Mouse (Mus musculus) left cerebral cortex, postnatal 36 days (tissue): ENCODE results near the gene B4galt1. TPM values are rescaled to one million over a fixed set of nuclear protein-coding genes. Genes with fewer than 3 reads are reported as not detected.

ENCODE experiments used
- DNase-seq, 2 experiments: peaks; one replicate each; pipeline ENCODE4 v3.0.0; 2021 to 2022; ENCODE audit warnings: low spot score in 2 of 2, mixed read lengths in 1 of 2
- intact Hi-C: fragments of 180-260 bp; cut with DNase I; formaldehyde crosslinking; loops from one replicate; pipeline ENCODE4 v1.15.1; 2025
- total RNA-seq, 2 experiments: library from RNA; stranded (reverse); gene quantifications; 2 replicates each; pipeline ENCODE4 v1.2.3; 2021

B4galt1 gene
- 1 to 10 TPM; 4.1 to 5.1 TPM for total RNA-seq

GRCm38 (mm10) chr4:40853565-40854386 is at the start of gene B4galt1:
B4galt1 (minus strand) TSS chr4:40854005.
- intact Hi-C loops: no loop called here
- DNase-seq: peak; percentile 88 to 91

DNA sequence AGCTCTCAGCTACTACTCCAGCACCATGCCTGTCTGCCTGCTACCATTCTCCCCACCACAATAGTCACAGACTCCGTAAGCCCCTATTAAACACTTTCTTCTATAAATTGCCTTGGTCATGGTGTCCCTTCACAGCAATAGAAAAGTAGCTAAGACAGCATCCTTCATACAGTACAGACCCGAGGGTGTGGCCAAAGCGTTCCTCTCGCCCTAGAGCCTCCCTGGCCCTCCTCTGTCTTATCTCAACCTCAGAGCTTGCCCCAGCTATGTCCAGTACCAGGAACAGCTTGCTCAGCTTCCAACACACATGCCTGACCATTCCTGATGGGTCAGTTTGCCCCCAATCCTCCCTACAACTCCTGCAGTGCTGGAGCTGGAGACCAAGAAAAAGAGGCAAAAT is 46.8 kb upstream of the B4galt1 start:
- intact Hi-C loops: no loop called here

DNA sequence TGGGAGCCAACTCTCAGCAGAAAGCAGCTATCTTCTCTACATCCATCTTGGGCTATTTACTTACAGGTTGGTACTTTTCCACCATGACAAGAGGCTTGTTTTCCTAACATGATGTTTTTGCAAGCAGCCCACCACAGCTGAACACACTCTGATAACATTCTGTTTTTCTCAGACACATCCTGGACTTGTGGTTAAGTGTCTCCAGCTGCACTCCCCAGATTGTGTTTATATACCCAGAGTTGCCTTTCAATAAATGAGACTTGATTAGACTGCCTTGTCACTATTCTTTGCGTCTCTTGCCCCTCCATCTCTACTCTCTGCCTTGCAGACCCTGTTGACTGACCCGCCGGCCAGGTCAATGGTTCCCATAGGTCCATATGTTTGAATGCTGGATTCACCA is 46.3 kb upstream of the B4galt1 start:
- DNase-seq: no peak
- intact Hi-C loops: no loop called here

More for the DNA sequence above, 46.8 kb upstream of the B4galt1 start:
- DNase-seq: no peak

DNA sequence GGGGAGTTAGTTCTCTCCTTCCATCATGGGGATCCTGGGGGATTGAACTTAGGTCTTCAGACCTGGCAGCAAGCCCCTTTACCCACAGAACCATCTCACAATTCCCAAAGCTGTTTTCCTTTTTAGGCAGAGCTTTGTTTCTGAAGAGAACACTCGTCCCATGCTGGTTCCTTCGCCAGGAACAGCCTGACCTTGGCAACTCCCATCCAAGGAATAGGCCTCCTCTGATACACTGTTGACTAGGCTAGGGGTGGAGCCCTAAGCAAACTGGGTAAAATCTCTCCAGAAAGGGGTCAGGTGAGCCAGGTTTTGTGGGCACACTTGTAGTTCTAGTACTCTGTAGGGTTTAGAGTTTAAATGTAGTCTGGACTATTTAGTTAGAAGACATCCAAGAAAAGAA is 45.5 kb upstream of the B4galt1 start:
- no peak for DNase-seq
- intact Hi-C loops: no loop called here

DNA sequence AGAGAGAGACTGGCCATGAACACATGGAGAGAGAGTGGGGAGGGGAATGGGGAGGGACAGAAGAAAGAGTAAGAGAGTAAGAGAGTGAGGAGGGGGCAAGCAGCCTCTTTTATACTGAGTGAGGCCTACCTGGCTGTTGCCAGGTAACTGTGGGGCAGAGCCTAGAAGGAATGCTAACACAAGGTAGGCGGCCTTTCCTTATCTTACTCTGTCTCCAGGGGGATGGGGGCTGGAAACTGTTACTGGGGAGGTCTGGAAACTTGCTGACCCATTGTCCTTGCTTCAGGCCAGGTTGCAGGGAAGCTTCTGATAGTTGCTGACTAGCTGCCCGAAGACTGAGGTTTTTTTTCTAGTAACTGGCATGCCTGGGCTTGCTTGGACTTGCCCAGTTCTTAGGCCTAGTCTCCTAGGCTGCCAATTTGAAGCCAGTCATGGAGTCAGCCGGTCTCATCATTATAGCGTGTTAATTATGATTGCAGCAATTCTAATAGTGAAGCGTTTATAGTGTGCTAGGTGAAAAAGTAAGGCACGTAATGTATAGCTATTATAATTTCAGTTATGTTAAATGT is 44.8 kb upstream of the B4galt1 start:
- no peak for DNase-seq
- intact Hi-C loops: no loop called here

DNA sequence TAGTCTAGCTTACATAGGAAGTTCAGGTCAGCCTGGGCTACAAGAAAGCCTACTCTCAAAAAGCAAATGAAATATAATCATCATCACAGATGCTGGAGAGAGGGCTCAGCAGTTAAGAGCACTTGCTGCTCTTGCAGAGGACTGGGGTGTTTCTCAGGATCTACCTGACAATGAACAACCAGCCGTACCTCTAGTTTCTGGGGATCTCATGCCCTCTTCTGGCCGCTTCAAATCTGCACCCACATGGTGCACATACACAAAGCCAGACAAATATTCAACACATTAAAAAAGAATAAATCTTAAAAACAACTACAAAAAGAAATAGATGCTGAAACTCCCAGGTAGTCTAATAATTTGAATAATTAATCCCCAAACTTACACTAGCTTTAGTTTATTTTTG is 41.8 kb upstream of the B4galt1 start:
- intact Hi-C loops: no loop called here
- no peak for DNase-seq

GRCm38 (mm10) chr4:40895118-40895517 is 41.3 kb upstream of the B4galt1 start:
- intact Hi-C loops: no loop called here
- DNase-seq: no peak

- intact Hi-C loops: no loop called here
- no peak for DNase-seq
These were observed 37.4 kb upstream of the B4galt1 start for GRCm38 (mm10) chr4:40891206-40891605.

GRCm38 (mm10) chr4:40889983-40890382 is 36.2 kb upstream of the B4galt1 start:
- intact Hi-C loops: no loop called here
- no peak for DNase-seq

DNA sequence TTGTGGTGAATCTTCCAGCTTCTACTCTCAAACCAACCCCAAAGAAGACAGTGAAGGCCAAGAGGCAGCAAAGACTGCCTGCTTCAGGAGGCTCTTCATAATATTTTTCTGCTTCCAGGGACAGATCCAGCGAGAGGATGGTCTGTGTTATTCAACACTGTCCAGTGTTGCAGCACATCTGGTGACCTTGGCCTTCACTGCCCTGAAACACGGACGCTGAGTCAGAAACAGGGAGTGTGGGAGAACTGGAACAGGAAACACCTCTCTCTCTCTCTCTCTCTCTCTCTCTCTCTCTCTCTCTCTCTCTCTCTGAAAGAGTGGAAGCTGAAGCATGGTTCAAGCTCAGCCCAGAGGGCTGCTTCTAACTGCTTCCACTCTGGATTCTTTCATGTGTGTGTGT is 35.4 kb upstream of the B4galt1 start:
- no peak for DNase-seq
- intact Hi-C loops: no loop called here

GRCm38 (mm10) chr4:40888839-40889238 is 35.0 kb upstream of the B4galt1 start:
- DNase-seq: no peak
- intact Hi-C loops: no loop called here

DNA sequence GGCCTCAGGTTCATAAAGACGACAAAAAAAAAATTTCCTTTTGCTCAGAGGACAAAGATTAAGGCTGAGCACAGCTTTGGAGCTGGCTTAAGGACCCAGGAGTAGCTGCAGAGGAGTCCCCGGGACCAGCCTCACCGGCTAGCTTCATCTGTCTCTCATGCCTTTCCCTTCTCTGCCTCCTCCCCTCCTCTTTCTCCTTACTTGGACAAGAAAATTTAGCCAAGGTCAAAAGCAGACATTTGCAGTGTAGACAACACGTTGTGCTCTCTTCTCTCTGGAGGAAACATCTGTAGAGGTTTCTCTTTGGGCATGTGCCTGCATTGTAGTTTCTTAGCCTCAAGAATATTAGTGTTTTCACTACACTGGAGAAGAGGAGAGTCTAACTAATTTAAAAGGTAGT is 32.1 kb upstream of the B4galt1 start:
- no peak for DNase-seq
- intact Hi-C loops: no loop called here

GRCm38 (mm10) chr4:40885166-40885525 is 31.3 kb upstream of the B4galt1 start:
- intact Hi-C loops: no loop called here
- DNase-seq: peak; percentile 25 to 46

DNA sequence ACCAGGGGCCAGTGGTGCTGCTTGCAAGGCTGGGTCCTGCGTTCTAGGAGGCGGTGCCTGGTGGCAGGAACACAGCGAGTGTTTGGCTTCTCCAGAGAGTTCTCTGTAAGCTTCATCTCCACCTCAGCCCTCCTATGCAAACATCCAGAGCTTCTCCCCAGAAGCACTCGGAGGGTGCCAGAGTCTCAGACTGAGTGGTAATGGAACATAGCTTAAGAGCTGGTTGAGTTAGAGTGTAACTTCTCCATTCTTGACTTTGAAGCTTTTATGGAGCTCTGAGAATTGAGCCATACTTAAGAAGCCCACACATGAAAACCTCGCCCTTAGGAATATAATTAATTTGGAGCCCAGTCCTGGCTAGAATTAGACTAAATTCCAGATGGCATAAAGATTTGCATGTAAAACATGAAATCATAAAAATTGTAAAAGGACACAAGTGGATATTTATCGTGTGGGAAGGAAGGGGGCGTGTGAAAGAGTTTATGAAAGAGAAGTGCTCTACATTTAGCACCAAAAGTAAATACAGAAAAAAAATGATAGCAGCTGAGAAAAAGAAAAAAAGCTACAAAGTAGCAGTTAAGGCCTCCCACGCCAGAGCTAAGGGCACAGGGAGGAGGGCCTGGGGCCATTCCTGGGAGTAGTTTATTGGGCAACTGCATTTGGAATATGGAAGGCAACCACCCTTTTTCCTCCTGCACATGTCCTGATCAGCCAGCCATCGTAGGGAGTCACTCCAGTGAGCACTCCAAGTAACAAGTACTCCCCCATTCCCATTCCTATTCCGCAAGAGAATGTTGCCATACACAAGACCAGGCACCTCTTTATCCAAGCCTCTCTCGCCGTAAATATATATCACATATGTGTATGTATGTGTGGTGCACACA is 30.7 kb upstream of the B4galt1 start:
- DNase-seq: peak; percentile 34 to 36
- intact Hi-C loops: loop anchor here (1.0 kb wide), 1 partner anchor 145 kb away; no protein-coding TSS in a partner anchor

DNA sequence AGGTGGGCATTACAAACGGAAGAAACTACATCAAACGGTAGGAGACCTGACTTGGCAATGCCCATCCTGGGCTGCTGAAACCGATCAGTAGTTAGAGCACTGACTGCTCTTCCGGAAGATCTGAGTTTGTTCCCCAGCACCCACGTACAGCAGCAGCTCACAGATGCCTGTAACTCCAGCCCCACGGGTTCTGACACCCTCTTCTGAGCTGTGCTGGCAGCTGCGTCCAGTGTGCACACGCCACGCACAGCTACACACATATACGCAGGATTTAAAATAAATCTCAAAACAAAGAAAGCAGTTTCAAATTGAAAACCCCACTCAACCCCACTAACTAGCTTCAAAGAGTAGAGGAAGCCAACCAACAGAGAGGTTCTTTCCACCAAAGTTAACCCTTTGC is 29.4 kb upstream of the B4galt1 start:
- intact Hi-C loops: no loop called here
- DNase-seq: no peak

DNA sequence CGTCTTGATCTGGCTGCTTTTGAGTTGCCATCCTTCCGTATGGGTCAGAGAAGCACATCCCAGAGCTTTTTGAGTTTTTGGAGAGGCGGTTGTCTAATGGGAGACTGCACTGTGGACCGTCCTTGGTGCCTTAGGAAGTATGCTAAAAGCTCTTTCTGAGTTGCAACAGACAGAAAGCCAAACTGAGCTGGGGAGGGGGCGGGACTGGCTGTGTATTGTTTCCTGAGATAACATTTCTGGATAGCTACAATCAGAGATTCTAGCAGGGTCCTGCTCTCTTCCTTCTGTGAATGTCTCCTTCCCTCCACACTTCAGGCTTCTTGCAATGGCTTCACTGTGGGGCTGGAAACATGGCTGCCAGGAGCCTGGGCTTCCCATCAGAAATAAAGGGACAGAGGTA is 23.7 kb upstream of the B4galt1 start:
- intact Hi-C loops: no loop called here

GRCm38 (mm10) chr4:40876814-40877371 is 23.1 kb upstream of the B4galt1 start:
- intact Hi-C loops: no loop called here
- DNase-seq: no peak

More for the DNA sequence above, 23.7 kb upstream of the B4galt1 start:
- DNase-seq: no peak

- intact Hi-C loops: no loop called here
These were observed 22.0 kb upstream of the B4galt1 start for GRCm38 (mm10) chr4:40875842-40876241.

GRCm38 (mm10) chr4:40874794-40875552 is 21.2 kb upstream of the B4galt1 start:
- DNase-seq: no peak
- intact Hi-C loops: no loop called here

More at GRCm38 (mm10) chr4:40875842-40876241, 22.0 kb upstream of the B4galt1 start:
- DNase-seq: peak; percentile 83 to 85
